In genomic region chr1:52718068-52718748, GRCm38 (mm10) we compare ENCODE assay signal across 11 mouse cellular contexts. TPM values are rescaled to one million over a fixed set of nuclear protein-coding genes. Genes with fewer than 3 reads are reported as not detected.
A peak's percentile ranks its signal among the peaks of the same experiment; 100 is the strongest.
DNase-seq lines count a peak whose midpoint lies in the region; ATAC-seq and TF ChIP-seq lines count a peak whose summit lies in the region.
"Had no signal": no experiment of that assay in that cellular context is flagged by ENCODE, and none has a peak within 500 bp of the region (broad histone marks: within the 10 kb centered on the region; RNA-seq: fewer than 3 reads in every experiment).

No protein-coding gene starts in this region.

- H3K9me3 ChIP-seq in forebrain, embryonic 13.5 days (replicated peaks), result no peaks in the 10 kb centered on the region
- H3K9me3 ChIP-seq in forebrain, embryonic 12.5 days, result no peaks in the 10 kb centered on the region
- no peaks in the 10 kb centered on the region for H3K9me3 ChIP-seq in heart, embryonic 12.5 days (replicated peaks)
- H3K9me3 ChIP-seq in neural tube, embryonic 13.5 days, result no peaks in the 10 kb centered on the region
- H3K9me3 ChIP-seq: intestine, embryonic 15.5 days; liver, embryonic 13.5 days had no signal

- H3K36me3 ChIP-seq in forebrain, embryonic 13.5 days (ENCODE audit: poor library complexity, severe bottlenecking), result no peaks in the 10 kb centered on the region
- no peaks in the 10 kb centered on the region for H3K36me3 ChIP-seq in forebrain, embryonic 12.5 days (replicated peaks)
- H3K36me3 ChIP-seq in heart, embryonic 12.5 days, result no peaks in the 10 kb centered on the region
- H3K36me3 ChIP-seq in neural tube, embryonic 13.5 days, result no peaks in the 10 kb centered on the region
- H3K36me3 ChIP-seq: intestine, embryonic 15.5 days; liver, embryonic 13.5 days had no signal

- WGBS in forebrain, embryonic 13.5 days, result 56% methylated on average over 3 of the region's 3 CpGs
- WGBS in forebrain, embryonic 12.5 days, result 57% methylated on average over 3 of the region's 3 CpGs
- 41% methylated on average over 3 of the region's 3 CpGs for WGBS in heart, embryonic 12.5 days
- WGBS in neural tube, embryonic 13.5 days, result 44% methylated on average over 3 of the region's 3 CpGs

- H3K9ac ChIP-seq in forebrain, embryonic 13.5 days, result no peak overlapping the region
- H3K9ac ChIP-seq in forebrain, embryonic 12.5 days, result no peak overlapping the region
- no peak overlapping the region for H3K9ac ChIP-seq in heart, embryonic 12.5 days
- no peak overlapping the region for H3K9ac ChIP-seq in neural tube, embryonic 13.5 days
- H3K9ac ChIP-seq: intestine, embryonic 15.5 days; liver, embryonic 13.5 days had no signal

- no peak for DNase-seq in layer of hippocampus, adult 2 months (ENCODE audit: low spot score in 2 of 2)
- DNase-seq in layer of hippocampus, postnatal 10 days (ENCODE audit: low spot score in 2 of 2), result no peak
- DNase-seq in urinary bladder, postnatal 25 days (ENCODE audit: low spot score), result no peak
- no peak for DNase-seq in lung, postnatal 10 days
- DNase-seq: liver, embryonic 13.5 days; right cerebral cortex, adult 18-20 months had no signal

- TF ChIP-seq CTCF in layer of hippocampus, adult 2 months (conservative IDR thresholded peaks at IDR 0.05), result no peak

- H3K4me2 ChIP-seq in forebrain, embryonic 13.5 days, result no peak overlapping the region
- no peak overlapping the region for H3K4me2 ChIP-seq in forebrain, embryonic 12.5 days
- H3K4me2 ChIP-seq in heart, embryonic 12.5 days, result no peak overlapping the region
- H3K4me2 ChIP-seq in neural tube, embryonic 13.5 days, result no peak overlapping the region
- H3K4me2 ChIP-seq: intestine, embryonic 15.5 days; liver, embryonic 13.5 days had no signal

- ATAC-seq in forebrain, embryonic 13.5 days, result peak; percentile 60; the same call in 1 of the 2 replicates
- ATAC-seq in forebrain, embryonic 12.5 days (ENCODE audit: low FRiP score), result no peak; the same call in 1 of the 2 replicates
- ATAC-seq in heart, embryonic 12.5 days (ENCODE audit: insufficient number of reproducible peaks, low FRiP score), result no peak
- peak; percentile 62 for ATAC-seq in neural tube, embryonic 13.5 days (ENCODE audit: low read depth)
- ATAC-seq: intestine, embryonic 15.5 days had no signal

- no peak overlapping the region for H3K4me3 ChIP-seq in forebrain, embryonic 13.5 days
- H3K4me3 ChIP-seq in forebrain, embryonic 12.5 days (replicated peaks), result no peak overlapping the region
- no peak overlapping the region for H3K4me3 ChIP-seq in layer of hippocampus, adult 2 months
- H3K4me3 ChIP-seq in heart, embryonic 12.5 days, result no peak overlapping the region
- H3K4me3 ChIP-seq in neural tube, embryonic 13.5 days, result no peak overlapping the region
- H3K4me3 ChIP-seq: intestine, embryonic 15.5 days; liver, embryonic 13.5 days had no signal

- no peaks in the 10 kb centered on the region for H3K27me3 ChIP-seq in forebrain, embryonic 13.5 days
- no peaks in the 10 kb centered on the region for H3K27me3 ChIP-seq in forebrain, embryonic 12.5 days
- H3K27me3 ChIP-seq in heart, embryonic 12.5 days (replicated peaks), result no peaks in the 10 kb centered on the region
- H3K27me3 ChIP-seq in neural tube, embryonic 13.5 days, result no peaks in the 10 kb centered on the region
- H3K27me3 ChIP-seq: intestine, embryonic 15.5 days; liver, embryonic 13.5 days had no signal

- no peak overlapping the region for H3K27ac ChIP-seq in forebrain, embryonic 13.5 days
- H3K27ac ChIP-seq in forebrain, embryonic 12.5 days, result no peak overlapping the region
- H3K27ac ChIP-seq in layer of hippocampus, adult 2 months, result peak overlapping the region; percentile 49
- peak overlapping the region; percentile 21 for H3K27ac ChIP-seq in heart, embryonic 12.5 days (ENCODE audit: poor library complexity, severe bottlenecking)
- H3K27ac ChIP-seq in neural tube, embryonic 13.5 days (replicated peaks), result peak overlapping the region; percentile 34; the same call in 1 of the 2 replicates
- H3K27ac ChIP-seq: intestine, embryonic 15.5 days; liver, embryonic 13.5 days had no signal

- H3K4me1 ChIP-seq in forebrain, embryonic 13.5 days, result peaks cover 12% of the 10 kb centered on the region; the same call in 1 of the 2 replicates
- peaks cover 7% of the 10 kb centered on the region for H3K4me1 ChIP-seq in forebrain, embryonic 12.5 days
- peaks cover 10% of the 10 kb centered on the region for H3K4me1 ChIP-seq in heart, embryonic 12.5 days (replicated peaks)
- peaks cover 20% of the 10 kb centered on the region for H3K4me1 ChIP-seq in neural tube, embryonic 13.5 days (replicated peaks)
- H3K4me1 ChIP-seq: intestine, embryonic 15.5 days; liver, embryonic 13.5 days had no signal

RNA-seq across cellular contexts. Expression of gene Mfsd6, which starts 9.1 kb away (rescaled TPM):
- polyA plus RNA-seq in forebrain, embryonic 13.5 days (2015; fragmentation: Nextera tagmentation; extraction: Ambion mirVana), result 4.0 TPM in 2 replicates
- 3.9 and 4.0 TPM in 2 replicates for polyA plus RNA-seq in forebrain, embryonic 12.5 days (2016; fragmentation: Nextera tagmentation; extraction: Ambion mirVana)
- total RNA-seq in layer of hippocampus, adult 2 months (2021), result 10 to 100 TPM; 76.7 to 79.9 TPM
- total RNA-seq in layer of hippocampus, postnatal 10 days (2021), result 10 to 100 TPM; 68.2 to 69.5 TPM
- 4.3 and 5.4 TPM in 2 replicates for polyA plus RNA-seq in heart, embryonic 12.5 days (2016; fragmentation: Nextera tagmentation; extraction: Ambion mirVana)
- 8.7 and 9.1 TPM in 2 replicates for polyA plus RNA-seq in neural tube, embryonic 13.5 days (2015; fragmentation: Nextera tagmentation; extraction: Ambion mirVana)

Comparison
In these comparisons a context has a peak if more than half of its experiments do, and no peak if none do; other contexts are left out.
1. ATAC-seq: peak in forebrain, embryonic 13.5 days (single experiment) and neural tube, embryonic 13.5 days (single experiment); none in forebrain, embryonic 12.5 days (single experiment) and heart, embryonic 12.5 days (single experiment).
2. H3K27ac ChIP-seq: peak in layer of hippocampus, adult 2 months (single experiment), heart, embryonic 12.5 days (single experiment) and neural tube, embryonic 13.5 days (single experiment); none in forebrain, embryonic 13.5 days (single experiment) and forebrain, embryonic 12.5 days (single experiment).